Mouse (Mus musculus) lung, adult 2 months (tissue): ENCODE results near the gene Amn1. TPM values are rescaled to one million over a fixed set of nuclear protein-coding genes. Genes with fewer than 3 reads are reported as not detected.

Source experiments
- DNase-seq: peaks from one replicate; pipeline ENCODE4 v3.0.0; 2022
- H3K4me1 ChIP-seq: fragments of 200-500 bp; 2 replicates; pipeline ENCODE4 v1.6.1; 2011; ENCODE audit warnings: low read length; ENCODE audit not compliant: control insufficient read depth, insufficient read depth
- H3K4me3 ChIP-seq: fragments of 200-500 bp; replicated peaks from 2 replicates; pipeline ENCODE3; 2011; ENCODE audit warnings: low read depth, mild to moderate bottlenecking, control low read depth, low read length; ENCODE audit errors: extremely low read depth
- CTCF ChIP-seq: fragments of 200-500 bp; IDR thresholded peaks from 2 replicates; pipeline ENCODE4 v1.5.1; 2011; ENCODE audit warnings: mild to moderate bottlenecking, low read length, control low read depth; ENCODE audit not compliant: insufficient read depth
- POLR2A ChIP-seq: fragments of 200-500 bp; IDR thresholded peaks from 2 replicates; pipeline ENCODE4 v1.6.1; 2011; ENCODE audit warnings: low read depth, mild to moderate bottlenecking, control low read depth, low read length, borderline replicate concordance; ENCODE audit errors: extremely low read depth
- WGBS: fragments of 180-500 bp; shearing (Covaris S2); methylation state at CpG from one replicate; pipeline ENCODE4 v1.1.7; 2018; 5-methylcytosine and 5-hydroxymethylcytosine counted together
- polyA plus RNA-seq: library from polyadenylated mRNA; depleted of rRNA; stranded (reverse); fragments of >200 nt; gene quantifications from 2 replicates; pipeline ENCODE4 v1.2.3, GENCODE M21; 2012; rRNA removed

The Amn1 gene
- polyA plus RNA-seq, 1 experiment: 10.7 TPM

- WGBS: 54% methylated on average over 2 of the region's 2 CpGs
- no peak for TF ChIP-seq POLR2A
- TF ChIP-seq CTCF: no peak
- no peak for DNase-seq
- Histone ChIP-seq H3K4me3 (no peak overlapping the region), H3K4me1 (peaks cover 2% of the 10 kb centered on the region; the same call in 1 of the 2 replicates)
These were observed 69.6 kb downstream of the Amn1 start for GRCm38 (mm10) chr6:149118935-149119334.

DNA sequence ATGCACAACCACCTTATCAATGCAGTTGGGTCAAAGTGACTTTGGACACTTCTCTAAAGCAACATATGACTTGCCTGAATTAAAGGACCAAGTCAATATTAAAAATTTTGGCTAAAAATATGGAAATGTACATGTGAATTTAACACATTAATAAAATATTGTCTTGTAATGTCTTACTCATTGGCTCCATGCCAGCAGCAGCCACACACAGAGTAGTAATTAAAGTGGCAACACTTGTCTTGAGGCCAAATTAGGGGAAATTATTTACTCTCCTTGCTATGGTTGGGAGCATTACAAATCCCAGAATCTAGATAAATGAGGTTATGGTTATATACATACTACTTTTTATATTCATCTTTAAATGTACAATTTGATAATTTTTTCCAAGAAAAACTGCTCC lies 71.5 kb downstream of the Amn1 start:
- H3K4me3 ChIP-seq: no peak overlapping the region

DNA sequence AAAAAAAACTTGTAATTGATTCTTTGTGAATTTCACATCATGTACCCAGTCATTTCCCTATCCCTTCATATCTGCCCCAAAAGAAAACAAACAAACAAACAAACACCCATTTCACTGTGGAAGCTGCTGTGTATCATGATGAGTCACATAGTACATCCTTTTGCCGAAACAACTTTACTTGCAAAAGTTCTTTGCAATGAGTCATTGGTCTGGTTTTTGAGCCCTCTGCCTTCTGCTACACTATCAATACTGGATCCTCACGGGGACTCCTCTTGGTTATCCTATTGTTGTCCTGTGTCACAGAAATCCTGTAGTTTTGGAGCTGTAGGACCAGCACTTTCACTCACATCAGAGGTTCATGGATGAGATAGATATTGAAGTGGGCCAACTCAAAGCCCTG lies 79.6 kb downstream of the Amn1 start:
- TF ChIP-seq POLR2A (no peak), CTCF (no peak)
- WGBS: 61% methylated on average over 2 of the region's 2 CpGs
- H3K4me3 ChIP-seq: no peak overlapping the region

More for the DNA sequence above, 71.5 kb downstream of the Amn1 start:
- peaks cover 2% of the 10 kb centered on the region; the same call in 1 of the 2 replicates for H3K4me1 ChIP-seq
- TF ChIP-seq CTCF (no peak), POLR2A (no peak)
- no peak for DNase-seq

GRCm38 (mm10) chr6:149107615-149108014 lies 80.9 kb downstream of the Amn1 start:
- H3K4me1 ChIP-seq: no peaks in the 10 kb centered on the region
- 70% methylated on average over 3 of the region's 3 CpGs for WGBS
- TF ChIP-seq CTCF: no peak
- no peak for TF ChIP-seq POLR2A
- H3K4me3 ChIP-seq: no peak overlapping the region
- no peak for DNase-seq

More for the DNA sequence above, 79.6 kb downstream of the Amn1 start:
- H3K4me1 ChIP-seq: no peaks in the 10 kb centered on the region
- DNase-seq: no peak

Other genes starting within 250 kb of the Amn1 start
- 3.5 and 5.5 TPM in 2 replicates for gene Sinhcaf, start 242.2 kb downstream of the Amn1 start, polyA plus RNA-seq
- 4.8 and 10.8 TPM in 2 replicates for gene Dennd5b, start 87.0 kb downstream of the Amn1 start, polyA plus RNA-seq
- not detected in 2 replicates for gene Gm10203, start 58.5 kb downstream of the Amn1 start, polyA plus RNA-seq
- 11.8 and 16.3 TPM in 2 replicates for gene Etfbkmt, start 48.9 kb downstream of the Amn1 start, polyA plus RNA-seq
- gene Resf1, start 120.7 kb upstream of the Amn1 start, polyA plus RNA-seq: 11.4 and 20.4 TPM in 2 replicates
- 0.61 and 0.79 TPM in 2 replicates for gene Bicd1, start 220.2 kb upstream of the Amn1 start, polyA plus RNA-seq